Mouse (Mus musculus) thymus, postnatal 25 days (tissue): Measurements from ENCODE around the gene Dhrs4.
A peak's percentile ranks its signal among the peaks of the same experiment; 100 is the strongest.

Source experiments
- DNase-seq: peaks from one replicate; pipeline ENCODE4 v3.0.0; 2022

Dhrs4 gene

GRCm38 (mm10) chr14:55490361-55491201, 12.0 kb downstream of the Dhrs4 start, which contains the start of gene Carmil3:
Gene Carmil3 (plus strand): TSS chr14:55490651.
- peak; percentile 72 for DNase-seq

GRCm38 (mm10) chr14:55491291-55491833, 12.8 kb downstream of the Dhrs4 start:
- DNase-seq: peak; percentile 24

GRCm38 (mm10) chr14:55492103-55492502, 13.5 kb downstream of the Dhrs4 start:
- no peak for DNase-seq

GRCm38 (mm10) chr14:55495509-55496240, 17.1 kb downstream of the Dhrs4 start:
- no peak for DNase-seq

GRCm38 (mm10) chr14:55496761-55497448, 18.3 kb downstream of the Dhrs4 start:
- no peak for DNase-seq

- peak; percentile 87 for DNase-seq
These were observed 18.9 kb downstream of the Dhrs4 start for GRCm38 (mm10) chr14:55497449-55497821.

DNA sequence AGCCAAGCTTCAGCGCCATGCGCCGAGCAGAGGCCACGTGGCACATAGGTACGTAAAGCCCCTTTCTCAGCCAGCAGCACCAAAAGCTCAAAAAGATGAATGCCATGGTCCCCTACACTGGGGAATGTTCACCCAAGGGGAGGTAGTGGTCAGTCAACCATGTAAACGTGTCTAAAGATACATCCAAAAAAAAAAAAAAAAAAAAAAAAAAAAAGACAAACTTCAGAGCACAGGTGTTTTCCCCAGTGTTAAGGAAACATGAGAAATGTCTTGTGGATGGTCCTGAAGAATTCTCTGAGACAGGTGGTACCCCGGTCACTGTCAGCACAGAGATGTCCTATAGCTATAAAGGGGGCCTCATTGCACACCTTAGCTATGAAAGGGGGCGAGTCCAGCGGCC, 27.1 kb downstream of the Dhrs4 start:
- no peak for DNase-seq

DNA sequence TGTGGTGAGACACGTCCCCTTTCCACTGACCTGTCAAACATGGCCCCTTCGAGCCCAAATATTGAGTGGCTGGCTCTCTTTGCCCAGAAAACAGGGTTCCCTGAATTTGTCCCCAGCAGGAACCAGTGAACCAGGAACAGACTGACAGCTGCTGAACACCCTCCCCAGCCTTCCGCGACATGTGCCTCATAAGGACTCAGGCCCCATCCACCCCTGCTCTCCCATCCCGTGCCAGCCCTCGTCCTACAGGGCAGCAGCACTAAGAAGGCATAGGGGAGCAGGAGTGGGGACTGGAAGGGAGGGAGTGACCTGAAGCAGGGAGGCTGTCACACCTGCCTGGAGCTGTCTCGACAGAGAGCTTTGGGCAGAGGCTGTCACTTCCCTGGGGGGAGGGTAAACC, 29.2 kb downstream of the Dhrs4 start:
- DNase-seq: no peak

DNA sequence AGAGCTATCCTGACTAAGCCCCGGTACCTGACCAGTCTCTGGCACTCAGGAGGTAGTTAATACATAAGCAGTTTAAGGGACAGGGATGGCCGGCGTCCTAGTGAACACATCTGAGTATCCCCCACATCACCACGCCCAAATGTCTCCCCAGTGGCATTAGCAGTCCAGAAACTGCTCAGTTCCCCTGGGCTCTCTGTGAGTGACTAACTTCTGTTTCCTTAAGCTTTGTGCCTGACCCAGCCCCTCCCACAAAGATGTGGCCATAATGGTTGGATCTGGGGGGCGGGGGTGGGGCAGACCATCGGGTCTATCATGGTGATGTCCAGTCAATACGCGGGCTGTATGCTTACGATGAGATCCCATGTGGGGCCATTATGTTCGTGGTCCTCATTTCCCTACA, 31.0 kb downstream of the Dhrs4 start:
- no peak for DNase-seq

DNA sequence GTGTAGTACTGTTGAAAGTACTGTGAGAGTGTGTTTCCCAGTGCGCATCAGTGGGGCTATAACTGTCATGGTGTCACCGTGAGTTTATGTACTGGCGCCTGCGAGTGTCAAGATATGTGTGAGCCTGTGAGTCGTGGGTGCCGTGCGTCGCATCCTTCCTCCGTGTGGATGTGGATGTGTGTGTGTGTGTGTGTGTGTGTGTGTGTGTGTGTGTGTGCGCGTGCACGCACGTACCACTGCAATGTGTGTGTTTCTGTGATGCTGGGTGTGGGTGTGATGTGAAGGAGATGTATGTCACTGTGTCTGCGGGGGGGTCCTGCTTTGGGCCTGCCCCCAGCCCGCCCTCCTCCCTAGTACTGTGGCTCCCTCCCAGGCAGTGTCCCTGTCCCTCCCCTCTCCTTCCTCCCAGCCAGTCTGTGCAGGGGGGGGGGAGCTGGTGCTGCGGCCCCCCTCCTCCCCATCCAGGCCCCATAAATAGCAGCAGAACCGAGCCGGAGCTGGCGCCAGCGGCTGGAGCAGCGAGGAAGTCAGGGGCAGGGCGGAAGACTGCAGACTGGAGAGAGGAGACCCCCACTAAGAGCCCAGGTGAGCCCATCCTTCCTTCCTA, 31.7 kb downstream of the Dhrs4 start, which contains the start of gene Cpne6:
TSS of gene Cpne6 (plus strand) at position 321 of the 607 bp plus-strand sequence.
- no peak for DNase-seq

- no peak for DNase-seq
These were observed 32.5 kb downstream of the Dhrs4 start for GRCm38 (mm10) chr14:55511037-55511436.

DNA sequence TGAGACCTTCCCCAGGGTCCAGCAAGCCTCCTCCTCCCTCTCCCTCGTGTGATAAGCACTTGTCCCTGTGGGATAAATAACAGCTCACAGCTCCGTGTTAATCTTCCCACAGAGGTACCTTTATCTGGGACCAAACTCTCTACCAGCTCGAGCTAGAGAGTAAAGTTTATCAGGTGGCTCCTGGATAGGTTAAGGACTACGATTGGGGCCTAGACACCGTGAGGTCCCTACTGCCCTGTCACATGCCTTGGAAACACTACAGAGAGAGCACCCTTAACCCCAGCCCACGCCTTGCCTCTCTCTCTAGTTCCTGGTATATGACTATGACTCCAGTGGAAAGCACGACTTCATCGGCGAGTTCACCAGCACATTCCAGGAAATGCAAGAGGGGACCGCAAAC, 35.4 kb downstream of the Dhrs4 start:
- no peak for DNase-seq

GRCm38 (mm10) chr14:55515846-55516245, 37.3 kb downstream of the Dhrs4 start:
- DNase-seq: no peak

GRCm38 (mm10) chr14:55518897-55519296, 40.3 kb downstream of the Dhrs4 start:
- no peak for DNase-seq

GRCm38 (mm10) chr14:55519604-55520003, 41.0 kb downstream of the Dhrs4 start:
- DNase-seq: no peak

GRCm38 (mm10) chr14:55520451-55521361, 42.1 kb downstream of the Dhrs4 start:
- DNase-seq: no peak

DNA sequence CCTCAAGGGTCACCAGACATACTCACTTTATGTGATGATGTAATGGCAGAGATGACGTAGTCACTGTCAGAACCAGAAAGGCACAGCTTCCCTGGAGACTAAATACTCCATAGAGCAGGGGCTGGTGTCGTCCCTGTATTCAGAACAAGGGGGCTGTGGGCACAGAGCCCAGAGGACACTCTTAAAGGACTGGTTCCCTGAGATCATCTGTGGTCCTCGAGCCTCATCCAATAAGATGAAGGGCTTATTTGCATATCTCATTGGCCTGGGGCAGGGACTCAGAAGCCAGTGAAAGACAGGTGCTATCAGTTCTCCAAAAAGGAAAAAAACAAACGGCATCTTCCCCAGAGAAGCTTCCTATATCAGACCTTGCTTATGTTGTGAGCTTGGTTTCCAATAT, 45.5 kb downstream of the Dhrs4 start:
- no peak for DNase-seq

DNA sequence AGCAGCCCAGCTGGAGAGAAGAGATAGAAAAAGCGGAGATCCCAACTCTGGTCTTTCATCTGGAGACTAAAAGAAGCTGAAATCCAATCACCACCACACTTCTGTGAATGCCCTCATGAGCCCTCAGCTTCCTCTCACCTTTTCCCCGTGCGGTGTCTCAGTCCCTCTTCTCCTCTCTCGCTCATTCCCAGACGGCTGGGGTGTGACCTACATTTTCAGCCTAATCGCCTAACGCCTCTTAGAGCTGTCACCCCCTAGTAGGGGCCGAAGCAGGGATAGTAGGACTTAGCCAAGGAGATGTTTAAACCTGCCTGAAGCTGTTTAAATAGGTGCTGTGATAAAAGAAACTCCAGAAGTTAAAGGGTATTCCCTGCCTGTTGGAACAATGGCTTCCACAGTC, 46.2 kb downstream of the Dhrs4 start, which contains the start of gene Nrl:
TSS of gene Nrl (minus strand) at position 197 of the 400 bp plus-strand sequence.
- no peak for DNase-seq

DNA sequence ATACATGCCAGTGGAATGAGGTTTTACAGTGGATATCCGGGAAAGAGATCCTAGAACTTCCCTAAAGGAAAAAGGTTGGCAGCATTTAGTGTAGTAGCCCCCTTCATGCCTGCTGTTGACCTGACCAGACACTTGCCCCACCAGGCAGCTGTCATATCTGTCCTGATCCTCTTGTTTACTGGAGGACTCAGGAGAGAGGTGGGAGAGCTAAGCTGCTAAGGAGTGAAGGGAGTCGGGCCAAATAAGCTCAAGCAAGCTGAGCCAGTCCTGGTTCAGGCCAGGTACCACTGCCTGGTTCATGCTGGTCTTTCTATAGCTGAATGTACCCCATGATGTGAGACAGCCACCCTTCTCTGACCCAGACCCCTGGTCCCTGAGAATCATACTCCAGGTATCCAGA, 48.1 kb downstream of the Dhrs4 start:
- no peak for DNase-seq

DNA sequence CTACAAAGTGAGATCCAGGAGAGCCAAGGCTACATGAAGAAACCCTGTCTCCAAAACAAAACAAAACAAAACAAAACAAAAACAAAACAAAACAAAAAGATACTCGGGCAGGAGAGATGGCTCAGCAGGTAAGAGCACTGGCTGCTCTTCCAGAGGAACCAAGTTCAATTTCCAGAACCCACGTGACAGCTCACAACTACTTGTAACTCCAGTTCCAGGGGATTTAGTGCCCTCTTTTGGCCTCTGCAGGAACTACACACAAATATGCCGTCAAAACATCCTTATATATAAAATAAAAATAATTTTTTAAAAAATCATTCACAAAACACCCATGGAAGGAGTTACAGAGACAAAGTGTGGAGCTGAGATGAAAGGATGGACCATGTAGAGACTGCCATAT, 49.4 kb downstream of the Dhrs4 start:
- peak; percentile 30 for DNase-seq

DNA sequence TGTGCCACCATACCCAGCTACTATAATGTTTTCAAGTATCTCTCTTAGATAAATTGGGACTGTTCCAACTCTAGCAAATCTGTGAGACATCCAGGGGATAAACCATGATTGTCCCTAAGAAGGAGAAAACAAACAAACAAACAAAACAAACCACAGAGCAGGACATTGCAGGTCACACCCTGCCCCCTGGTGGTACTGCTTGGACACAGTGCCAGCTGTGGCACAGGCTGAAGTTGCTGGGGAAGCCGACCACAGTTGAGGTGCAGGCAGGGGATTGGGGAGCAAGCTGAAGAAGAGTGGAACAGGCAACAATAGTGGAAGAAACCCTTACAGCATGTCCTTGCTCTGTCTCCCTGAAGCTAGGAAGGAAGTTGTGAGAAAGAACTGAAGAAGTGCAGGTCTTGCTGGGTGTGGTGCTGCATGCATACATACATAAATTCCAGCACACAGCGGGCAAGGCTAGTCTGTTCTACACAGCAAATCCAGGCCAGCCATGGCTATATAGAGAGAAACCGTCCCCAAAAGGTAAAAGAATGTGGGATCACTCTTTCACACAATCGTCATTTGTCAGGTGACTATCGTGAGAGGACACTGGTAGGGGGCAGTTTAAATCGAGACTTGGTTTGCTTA, 57.7 kb downstream of the Dhrs4 start:
- peak; percentile 41 for DNase-seq
